Mouse (Mus musculus): ENCODE results near the gene Nxf1. TPM values are rescaled to one million over a fixed set of nuclear protein-coding genes. Genes with fewer than 3 reads are reported as not detected.
"Not testable (repeated sequence)": the region's sequence is repeated elsewhere in the genome, so short reads cannot be mapped to it uniquely, and the experiment has no call there.

The Nxf1 gene
- polyA plus RNA-seq, 1 experiment, result 183 TPM

- Histone ChIP-seq H3K4me1 (ENCODE audit: control insufficient read depth, insufficient read depth, low read length) (0 out of 2 replicates have a peak, but pooled peaks cover 2% of the 10 kb centered on the region), H3K4me3 (ENCODE audit: insufficient read depth, low read length) (peak overlapping the region; percentile 96), H3K27ac (ENCODE audit: insufficient read depth, low read length) (peak overlapping the region; percentile 79)
- TF ChIP-seq POLR2A (IDR thresholded peaks at IDR 0.05; ENCODE audit: low read depth, low read length), result peak; percentile 24; the same call in 1 of the 2 replicates
- TF ChIP-seq CTCF (IDR thresholded peaks at IDR 0.05; ENCODE audit: borderline replicate concordance, insufficient read depth, low read length), result no peak
These were observed 33.1 kb upstream of the Nxf1 start for GRCm38 (mm10) chr19:8723574-8724346.

- Histone ChIP-seq H3K4me1 (ENCODE audit: control insufficient read depth, insufficient read depth, low read length) (0 out of 2 replicates have a peak, but pooled peaks cover 2% of the 10 kb centered on the region), H3K4me3 (ENCODE audit: insufficient read depth, low read length) (peak overlapping the region; percentile 96), H3K27ac (ENCODE audit: insufficient read depth, low read length) (peak overlapping the region; percentile 79)
- TF ChIP-seq CTCF (IDR thresholded peaks at IDR 0.05; ENCODE audit: borderline replicate concordance, insufficient read depth, low read length) (no peak), POLR2A (IDR thresholded peaks at IDR 0.05; ENCODE audit: low read depth, low read length) (peak; percentile 44; the same call in 1 of the 2 replicates)
These were observed 32.5 kb upstream of the Nxf1 start for GRCm38 (mm10) chr19:8724392-8724791.

- H3K4me3 ChIP-seq (ENCODE audit: insufficient read depth, low read length), result peak overlapping the region; percentile 96
- peak overlapping the region; percentile 49 for H3K27ac ChIP-seq (ENCODE audit: insufficient read depth, low read length)
These were observed 31.7 kb upstream of the Nxf1 start for GRCm38 (mm10) chr19:8725081-8725613.

GRCm38 (mm10) chr19:8726609-8727390 lies 30.1 kb upstream of the Nxf1 start:
- Histone ChIP-seq H3K4me1 (ENCODE audit: control insufficient read depth, insufficient read depth, low read length) (0 out of 2 replicates have a peak, but pooled peaks cover 2% of the 10 kb centered on the region), H3K4me3 (ENCODE audit: insufficient read depth, low read length) (peak overlapping the region; percentile 34; the same call in 1 of the 2 replicates), H3K27ac (ENCODE audit: insufficient read depth, low read length) (no peak overlapping the region)
- 0 out of 2 replicates have a peak, but pooled peaks have one; percentile 37 for TF ChIP-seq POLR2A (IDR thresholded peaks at IDR 0.05; ENCODE audit: low read depth, low read length)
- TF ChIP-seq CTCF (IDR thresholded peaks at IDR 0.05; ENCODE audit: borderline replicate concordance, insufficient read depth, low read length), result no peak

More at GRCm38 (mm10) chr19:8725081-8725613, 31.7 kb upstream of the Nxf1 start:
- 0 out of 2 replicates have a peak, but pooled peaks cover 2% of the 10 kb centered on the region for H3K4me1 ChIP-seq (ENCODE audit: control insufficient read depth, insufficient read depth, low read length)
- no peak for TF ChIP-seq POLR2A (IDR thresholded peaks at IDR 0.05; ENCODE audit: low read depth, low read length)
- no peak for TF ChIP-seq CTCF (IDR thresholded peaks at IDR 0.05; ENCODE audit: borderline replicate concordance, insufficient read depth, low read length)

- TF ChIP-seq CTCF (IDR thresholded peaks at IDR 0.05; ENCODE audit: borderline replicate concordance, insufficient read depth, low read length), result no peak
- TF ChIP-seq POLR2A (IDR thresholded peaks at IDR 0.05; ENCODE audit: low read depth, low read length), result peak; percentile 69
- Histone ChIP-seq H3K27ac (ENCODE audit: insufficient read depth, low read length) (no peak overlapping the region), H3K4me3 (ENCODE audit: insufficient read depth, low read length) (no peak overlapping the region), H3K4me1 (ENCODE audit: control insufficient read depth, insufficient read depth, low read length) (0 out of 2 replicates have a peak, but pooled peaks cover 2% of the 10 kb centered on the region)
These were observed 29.3 kb upstream of the Nxf1 start for GRCm38 (mm10) chr19:8727495-8728114.

- H3K4me1 ChIP-seq (ENCODE audit: control insufficient read depth, insufficient read depth, low read length); H3K4me3 ChIP-seq (ENCODE audit: insufficient read depth, low read length): not testable (repeated sequence)
- peak; percentile 9; the same call in 1 of the 2 replicates for TF ChIP-seq POLR2A (IDR thresholded peaks at IDR 0.05; ENCODE audit: low read depth, low read length)
These were observed 28.4 kb upstream of the Nxf1 start for GRCm38 (mm10) chr19:8728335-8729099.

GRCm38 (mm10) chr19:8734334-8734733 lies 22.5 kb upstream of the Nxf1 start:
- TF ChIP-seq CTCF (IDR thresholded peaks at IDR 0.05; ENCODE audit: borderline replicate concordance, insufficient read depth, low read length), result no peak
- no peak for TF ChIP-seq POLR2A (IDR thresholded peaks at IDR 0.05; ENCODE audit: low read depth, low read length)
- H3K4me3 ChIP-seq (ENCODE audit: insufficient read depth, low read length), result no peak overlapping the region
- H3K4me1 ChIP-seq (ENCODE audit: control insufficient read depth, insufficient read depth, low read length), result 0 out of 2 replicates have a peak, but pooled peaks cover 2% of the 10 kb centered on the region
- no peak overlapping the region for H3K27ac ChIP-seq (ENCODE audit: insufficient read depth, low read length)

More at GRCm38 (mm10) chr19:8728335-8729099, 28.4 kb upstream of the Nxf1 start:
- not testable (repeated sequence) for H3K27ac ChIP-seq (ENCODE audit: insufficient read depth, low read length)

- TF ChIP-seq CTCF (IDR thresholded peaks at IDR 0.05; ENCODE audit: borderline replicate concordance, insufficient read depth, low read length) (no peak), POLR2A (IDR thresholded peaks at IDR 0.05; ENCODE audit: low read depth, low read length) (peak; percentile 94)
- Histone ChIP-seq H3K27ac (ENCODE audit: insufficient read depth, low read length) (no peak within 1 kb of the TSS), H3K4me1 (ENCODE audit: control insufficient read depth, insufficient read depth, low read length) (0 out of 2 replicates have a peak, but pooled peaks cover 2% of the 10 kb centered on the region), H3K4me3 (ENCODE audit: insufficient read depth, low read length) (peak within 1 kb of the TSS; percentile 80)
These were observed 21.3 kb upstream of the Nxf1 start, which contains the start of gene Wdr74 for GRCm38 (mm10) chr19:8735389-8736159. Gene Wdr74 (plus strand): TSS chr19:8735827.

Measured in embryonic fibroblast, embryonic 13.5 days (primary cell).